Comparison of ENCODE assay signal across 17 mouse cellular contexts in genomic region chr16:25987221-25987620, GRCm38 (mm10).
"Had no signal": no experiment of that assay in that cellular context is flagged by ENCODE, and none has a peak within 500 bp of the region (broad histone marks: within the 10 kb centered on the region; RNA-seq: fewer than 3 reads in every experiment).

No protein-coding gene starts in this region.

- H3K9me3 ChIP-seq: neural tube, embryonic 12.5 days; neural tube, embryonic 13.5 days; neural tube, embryonic 15.5 days; stomach, embryonic 15.5 days had no signal

- H3K27me3 ChIP-seq: neural tube, embryonic 12.5 days; neural tube, embryonic 13.5 days; neural tube, embryonic 15.5 days; stomach, embryonic 15.5 days had no signal

- H3K4me2 ChIP-seq: neural tube, embryonic 12.5 days; neural tube, embryonic 13.5 days; neural tube, embryonic 15.5 days; stomach, embryonic 15.5 days had no signal

- H3K4me1 ChIP-seq: neural tube, embryonic 12.5 days; neural tube, embryonic 13.5 days; neural tube, embryonic 15.5 days; stomach, embryonic 15.5 days had no signal

- H3K36me3 ChIP-seq: neural tube, embryonic 12.5 days; neural tube, embryonic 13.5 days; neural tube, embryonic 15.5 days; stomach, embryonic 15.5 days had no signal

- H3K27ac ChIP-seq: neural tube, embryonic 12.5 days; neural tube, embryonic 13.5 days; neural tube, embryonic 15.5 days; stomach, embryonic 15.5 days; stomach, postnatal 0 days had no signal

- DNase-seq: retina, postnatal 1 day; right cerebral cortex, adult 18-20 months; right cerebral cortex, postnatal 14 days; right cerebral cortex, postnatal 25 days; right cerebral cortex, postnatal 4 days; spleen, adult 18-20 months; thymus, adult 18-20 months; thymus, adult 2 months; thymus, postnatal 14 days; thymus, postnatal 25 days; thymus, postnatal 36 days; thymus, postnatal 4 days had no signal

- H3K4me3 ChIP-seq: neural tube, embryonic 12.5 days; neural tube, embryonic 13.5 days; neural tube, embryonic 15.5 days; stomach, embryonic 15.5 days had no signal

- H3K9ac ChIP-seq: neural tube, embryonic 12.5 days; neural tube, embryonic 13.5 days; neural tube, embryonic 15.5 days; stomach, embryonic 15.5 days had no signal
